Mouse (Mus musculus): ENCODE data around the gene Olfr9.
A peak's percentile ranks its signal among the peaks of the same experiment; 100 is the strongest.
"Not testable (repeated sequence)": the region's sequence is repeated elsewhere in the genome, so short reads cannot be mapped to it uniquely, and the experiment has no call there.

The Olfr9 gene

DNA sequence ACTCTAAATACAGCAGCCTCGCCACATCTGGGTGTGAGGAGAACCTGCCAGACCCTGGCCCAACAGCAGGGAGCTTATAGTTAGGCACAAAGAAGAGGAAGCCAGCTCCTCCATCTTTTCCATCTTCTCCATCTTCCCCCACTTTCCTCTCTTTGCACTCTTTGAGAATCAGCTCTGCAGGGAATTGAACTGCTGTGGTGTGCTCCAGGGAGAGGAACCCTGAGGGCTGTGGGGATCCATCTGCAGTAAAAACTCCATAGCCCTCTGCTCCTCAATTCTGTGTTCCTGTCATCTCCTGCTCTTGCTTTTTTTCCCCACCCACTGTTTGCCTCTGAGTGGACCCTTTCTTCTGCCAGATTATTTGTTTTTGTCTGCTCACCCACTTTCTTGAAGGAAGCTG, at the start of gene Olfr9:
Olfr9 (plus strand) TSS at position 301 of the 400 bp plus-strand sequence.
- DNase-seq (ENCODE audit: low spot score) = not testable (repeated sequence)

DNA sequence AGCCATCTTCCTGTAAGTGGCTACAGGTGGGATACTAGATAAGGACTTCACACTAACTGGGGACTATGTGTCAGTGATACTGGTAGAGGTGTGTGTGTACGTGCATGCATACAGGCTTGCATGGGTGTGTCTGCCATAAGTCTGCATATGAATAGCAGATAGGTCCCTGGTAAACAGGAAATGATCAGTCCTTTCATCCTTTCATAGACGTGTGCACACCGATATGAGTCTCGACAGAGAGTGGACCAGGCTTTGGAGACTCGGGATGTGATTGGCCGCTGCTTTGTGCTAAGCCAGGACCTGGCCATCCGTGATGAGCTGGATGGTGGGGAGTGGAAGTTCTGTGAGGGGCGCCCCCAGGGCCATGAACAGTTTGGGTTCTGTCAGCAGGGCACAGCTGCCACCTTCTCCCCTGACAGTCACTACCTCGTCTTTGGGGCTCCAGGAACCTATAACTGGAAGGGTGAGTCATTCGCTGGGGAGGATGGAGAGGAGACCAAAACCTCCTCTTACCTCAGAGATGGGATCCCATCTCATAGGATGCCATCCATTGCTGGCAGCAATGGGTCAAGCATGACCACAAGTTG, 48.7 kb upstream of the Olfr9 start:
- no peak for DNase-seq (ENCODE audit: low spot score)

DNA sequence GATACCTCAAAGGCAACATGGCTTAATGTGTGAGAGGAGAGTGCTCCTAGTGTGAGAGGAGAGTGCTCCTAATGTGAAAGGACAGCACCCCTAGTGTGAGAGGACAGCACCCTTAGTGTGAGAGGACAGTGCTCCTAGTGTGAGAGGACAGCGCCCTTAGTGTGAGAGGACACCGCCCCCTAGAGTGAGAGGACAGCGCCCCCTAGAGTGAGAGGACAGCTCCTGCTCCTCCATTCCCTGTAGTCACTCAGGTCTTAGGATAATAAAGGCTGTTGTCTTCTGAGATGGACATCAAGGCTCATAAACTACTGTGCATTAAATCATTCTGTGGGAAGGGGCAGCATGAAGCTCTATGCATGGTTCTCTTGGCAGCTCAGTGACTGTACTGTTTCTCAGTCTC, 43.6 kb upstream of the Olfr9 start:
- DNase-seq (ENCODE audit: low spot score) = no peak

DNA sequence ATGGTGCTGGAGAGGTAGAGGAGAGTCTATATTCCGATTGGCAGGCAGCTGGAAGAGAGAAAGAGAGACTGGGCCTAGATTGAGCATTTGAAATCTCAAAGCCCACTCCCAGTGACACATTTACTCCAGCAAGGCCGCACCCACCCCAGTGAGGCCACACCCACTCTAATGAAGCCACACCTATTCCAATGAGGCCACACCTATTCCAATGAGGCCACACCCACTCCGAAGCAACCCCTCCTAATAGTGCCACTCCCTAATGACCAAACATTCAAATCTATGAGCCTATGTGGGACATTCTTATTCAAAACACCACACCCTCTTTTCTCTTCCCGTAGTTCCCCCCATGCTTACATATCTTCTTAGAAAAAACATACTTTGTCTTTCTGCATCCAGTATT, 41.7 kb upstream of the Olfr9 start:
- no peak for DNase-seq (ENCODE audit: low spot score)

DNA sequence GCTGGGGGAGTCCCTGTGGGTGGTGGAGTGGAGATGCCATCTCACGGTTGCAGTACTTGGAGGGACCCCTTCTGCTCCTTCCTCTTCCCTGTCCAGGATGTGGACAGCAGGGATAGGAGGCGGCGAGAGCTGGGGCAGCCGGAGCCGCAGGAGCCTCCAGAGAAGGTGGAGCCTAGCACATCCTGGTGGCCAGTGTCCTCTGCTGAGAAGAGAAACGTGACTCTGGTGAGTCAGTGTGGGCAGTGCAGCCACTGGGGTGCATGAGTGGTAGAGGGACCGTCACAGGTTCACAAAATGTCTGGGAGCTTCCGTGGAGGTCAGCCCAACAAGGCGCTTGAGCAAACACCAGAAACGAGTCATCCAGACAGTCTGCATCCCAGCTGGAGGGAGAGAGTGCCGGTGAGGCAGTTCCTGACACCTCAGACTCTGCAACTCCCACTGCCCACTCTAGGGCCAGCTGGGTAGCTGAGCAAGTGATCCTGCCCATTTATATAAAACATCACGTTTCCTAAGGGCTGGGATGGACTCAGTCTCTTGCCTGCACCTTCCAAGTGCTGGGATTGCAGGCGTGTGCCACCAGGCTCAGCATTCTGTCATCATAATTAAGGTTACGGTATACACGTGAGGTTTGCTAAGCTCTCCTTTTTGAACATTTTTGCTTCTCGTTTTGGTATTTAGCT, 38.9 kb upstream of the Olfr9 start:
- no peak for DNase-seq (ENCODE audit: low spot score)

DNA sequence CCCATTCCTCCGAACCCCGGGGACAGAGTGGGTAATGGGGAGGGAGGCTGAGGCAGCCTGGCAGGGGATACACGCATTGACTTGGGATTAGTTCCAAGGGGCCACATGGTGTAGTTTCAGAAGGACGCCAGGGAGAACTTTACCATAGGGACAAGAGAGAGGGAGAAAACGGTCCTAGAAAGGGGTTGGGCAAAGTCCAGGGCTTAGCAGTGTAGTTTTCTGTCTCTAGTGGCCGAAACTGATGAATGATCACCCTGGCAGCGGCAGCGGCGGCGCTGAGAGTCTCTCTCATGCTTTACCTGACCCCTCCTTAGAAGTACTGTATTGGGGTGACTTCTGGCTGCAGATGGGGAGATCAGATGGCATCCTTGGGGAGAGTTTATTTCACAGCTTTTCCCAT, 30.9 kb upstream of the Olfr9 start:
- no peak for DNase-seq (ENCODE audit: low spot score)

DNA sequence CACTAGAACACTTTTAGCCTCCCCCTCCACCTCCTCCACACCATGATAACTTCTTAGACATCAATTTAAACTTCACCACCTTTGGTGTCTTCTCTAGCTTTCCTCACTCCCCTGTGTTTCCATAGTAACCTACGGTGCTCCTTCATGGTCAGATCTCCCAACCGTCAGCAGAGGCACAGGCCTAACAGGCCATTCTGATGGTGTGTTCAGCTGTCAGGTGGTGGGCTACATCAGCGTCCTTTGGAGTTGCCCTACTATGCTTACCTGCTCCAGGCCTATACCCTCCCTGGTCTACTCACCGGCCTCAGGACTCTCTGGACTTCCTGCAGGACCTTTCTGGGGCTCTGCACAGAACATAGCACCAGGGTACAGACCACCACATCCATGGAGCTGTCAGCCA, 29.1 kb upstream of the Olfr9 start:
- no peak for DNase-seq (ENCODE audit: low spot score)

DNA sequence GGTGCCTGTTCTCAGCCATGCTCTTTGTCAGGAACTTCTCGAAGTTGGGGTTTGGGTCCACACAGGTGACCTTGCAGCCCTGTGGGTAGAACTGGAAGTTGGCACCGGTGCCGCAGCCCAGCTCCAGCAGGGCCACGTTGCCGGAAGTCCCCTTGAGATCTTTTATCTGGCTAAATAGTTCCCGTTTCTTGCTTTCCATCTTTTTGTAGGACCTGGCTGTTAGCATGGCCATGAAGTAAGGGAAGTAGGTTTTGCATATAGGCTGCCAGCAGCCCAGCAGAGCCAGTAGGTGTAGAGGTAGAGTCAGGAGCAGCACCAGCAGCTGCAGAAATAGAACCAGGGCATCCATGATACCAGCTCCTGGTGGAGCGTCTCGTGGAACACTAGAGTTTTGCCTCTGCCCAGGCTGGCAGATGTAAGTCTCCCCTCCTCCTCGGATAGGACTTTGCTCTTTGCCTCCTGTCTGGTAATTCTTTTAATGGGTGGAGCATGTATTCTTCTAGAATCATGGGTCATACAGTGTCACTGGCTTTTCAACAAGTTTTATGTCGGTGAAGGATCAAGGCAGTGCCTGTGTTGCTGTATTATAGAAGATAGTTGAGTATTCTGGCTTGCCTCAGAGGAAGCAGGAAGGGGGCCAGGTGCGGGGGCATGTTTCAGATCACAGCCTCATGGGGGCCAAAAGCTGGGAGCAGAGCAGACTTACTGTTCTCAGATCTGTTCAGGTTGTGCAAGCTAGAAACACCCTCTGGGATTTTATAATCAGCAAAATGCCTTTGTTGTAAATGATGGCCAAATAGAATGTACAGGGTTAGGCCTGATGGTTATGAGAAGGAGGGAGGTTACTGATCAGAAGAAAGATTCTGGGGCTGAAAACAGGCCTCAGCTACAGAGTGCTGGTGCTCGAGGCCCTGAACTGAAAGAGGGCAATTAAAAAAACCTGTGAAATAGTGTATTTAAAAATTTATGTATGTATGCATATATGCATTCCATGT, 28.3 kb upstream of the Olfr9 start, which contains the start of gene Mettl7b:
Mettl7b (minus strand) TSS at position 399 of the 995 bp plus-strand sequence.
- no peak for DNase-seq (ENCODE audit: low spot score)

DNA sequence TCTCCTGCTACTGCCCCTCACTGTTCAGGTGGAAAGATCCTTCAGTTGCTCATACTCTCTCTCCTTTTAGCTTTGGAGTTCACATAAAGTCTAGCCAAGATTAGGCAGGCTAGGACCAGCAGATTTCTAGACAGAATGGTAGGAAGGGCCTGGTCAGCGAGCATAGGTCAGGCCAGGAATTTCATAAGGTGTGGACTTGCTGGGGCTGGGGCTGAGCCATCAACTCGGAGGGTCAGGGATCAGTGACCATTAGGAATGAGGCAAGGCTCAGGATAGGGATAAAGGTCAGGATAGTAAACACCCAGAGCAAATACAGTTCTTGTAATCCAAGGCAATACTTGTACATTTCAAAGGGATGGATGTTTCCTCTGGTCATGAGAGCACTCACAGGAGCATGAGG, 24.3 kb upstream of the Olfr9 start:
- DNase-seq (ENCODE audit: low spot score) = no peak

DNA sequence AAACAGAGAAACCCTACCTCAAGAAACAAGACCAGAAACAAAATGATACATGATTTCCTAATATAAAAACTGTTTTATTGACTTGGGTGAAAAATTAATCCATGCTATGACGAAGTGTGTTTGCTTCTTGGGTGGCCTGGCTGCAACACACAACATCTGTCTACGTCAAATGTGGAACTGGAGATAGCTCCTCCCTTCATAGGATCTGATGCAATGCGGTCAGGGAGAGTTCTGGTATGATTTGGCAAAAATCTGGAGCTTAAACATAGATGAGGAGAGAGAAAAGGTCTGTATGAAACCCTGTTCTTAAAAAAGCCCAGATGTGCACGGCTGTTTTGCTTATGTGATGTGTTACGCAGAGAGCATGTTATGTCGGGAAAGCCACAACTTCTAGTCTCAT, 23.4 kb upstream of the Olfr9 start:
- no peak for DNase-seq (ENCODE audit: low spot score)

DNA sequence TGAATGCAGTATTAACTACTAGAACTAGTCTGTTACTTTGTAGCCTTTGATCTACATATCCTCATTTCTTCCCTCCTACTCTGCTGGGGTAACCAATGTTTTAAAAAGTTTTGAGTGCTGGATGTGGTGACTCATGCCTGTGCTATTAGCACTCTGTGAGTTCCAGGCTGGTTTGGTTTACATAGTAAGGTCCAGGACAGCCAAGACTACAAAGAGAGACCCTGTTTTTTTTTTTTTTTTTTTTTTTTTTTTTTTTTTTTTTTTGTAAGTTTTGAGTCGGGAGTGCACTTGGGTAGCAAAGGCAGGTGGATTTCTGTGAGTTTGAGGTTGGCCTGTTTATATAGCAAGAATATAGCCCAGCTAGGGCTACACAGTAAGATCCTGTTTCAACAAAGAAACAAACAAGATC, 20.9 kb upstream of the Olfr9 start:
- no peak for DNase-seq (ENCODE audit: low spot score)

DNA sequence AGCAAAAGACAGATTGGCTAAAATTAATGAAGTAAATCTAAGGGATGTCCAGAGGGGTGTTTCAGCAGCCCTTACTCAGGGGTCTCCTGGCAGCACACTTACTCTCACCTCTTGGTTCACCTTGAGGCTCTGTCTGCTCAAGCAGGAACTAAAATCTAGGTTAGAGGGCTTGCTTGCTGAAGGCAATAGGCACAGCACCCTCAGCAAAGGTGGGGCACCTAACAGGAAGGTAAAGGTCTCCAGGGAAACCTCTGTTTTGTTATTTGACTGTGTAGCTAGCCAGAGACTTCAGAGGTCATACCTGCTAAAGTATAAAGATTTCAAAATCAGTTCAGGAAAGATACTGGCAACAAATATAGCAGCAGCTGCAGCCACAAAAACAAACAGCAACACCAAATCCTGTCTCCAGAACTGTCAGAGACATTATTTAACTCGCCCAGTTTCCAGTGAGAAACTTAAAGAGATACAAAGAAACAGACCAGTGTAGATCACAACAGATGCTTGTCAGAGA, 18.4 kb upstream of the Olfr9 start:
- DNase-seq (ENCODE audit: low spot score) = no peak

DNA sequence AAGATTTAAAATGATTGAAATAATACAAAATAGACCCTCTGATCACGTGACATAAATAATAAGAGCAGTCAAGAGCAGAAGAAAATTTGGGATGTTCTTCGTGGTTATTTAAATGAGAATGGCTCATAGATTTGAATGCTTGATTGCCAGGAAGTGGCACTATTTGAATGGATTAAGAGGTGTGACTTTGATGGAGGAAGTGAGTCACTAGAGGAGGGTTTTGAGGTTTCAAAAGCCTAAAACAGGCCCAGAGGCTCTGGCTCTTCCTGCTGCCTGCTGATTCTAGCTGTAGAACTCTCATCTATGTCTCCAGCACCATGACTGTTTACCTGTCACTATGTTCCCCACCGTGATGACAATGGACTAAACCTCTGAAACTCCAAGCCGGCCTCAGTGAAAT, 16.4 kb upstream of the Olfr9 start:
- no peak for DNase-seq (ENCODE audit: low spot score)

DNA sequence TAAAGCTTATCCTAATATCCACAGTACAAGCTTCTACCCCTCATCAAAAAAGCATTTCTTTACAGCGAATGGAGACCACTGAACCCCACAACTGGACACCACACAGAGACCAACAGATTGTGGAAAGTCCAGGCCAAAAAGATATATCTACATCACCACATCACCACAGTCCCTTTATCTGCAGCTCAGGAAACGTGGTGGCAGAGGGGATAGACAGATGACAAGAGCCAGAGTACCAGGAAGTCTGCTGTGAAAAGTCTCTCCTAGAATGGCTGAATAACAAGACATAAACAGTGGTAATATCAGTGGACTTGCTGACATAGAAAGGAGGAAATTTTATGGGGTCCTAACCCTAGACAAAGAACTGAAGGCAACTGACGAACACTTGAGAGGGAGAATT, 12.8 kb upstream of the Olfr9 start:
- no peak for DNase-seq (ENCODE audit: low spot score)

DNA sequence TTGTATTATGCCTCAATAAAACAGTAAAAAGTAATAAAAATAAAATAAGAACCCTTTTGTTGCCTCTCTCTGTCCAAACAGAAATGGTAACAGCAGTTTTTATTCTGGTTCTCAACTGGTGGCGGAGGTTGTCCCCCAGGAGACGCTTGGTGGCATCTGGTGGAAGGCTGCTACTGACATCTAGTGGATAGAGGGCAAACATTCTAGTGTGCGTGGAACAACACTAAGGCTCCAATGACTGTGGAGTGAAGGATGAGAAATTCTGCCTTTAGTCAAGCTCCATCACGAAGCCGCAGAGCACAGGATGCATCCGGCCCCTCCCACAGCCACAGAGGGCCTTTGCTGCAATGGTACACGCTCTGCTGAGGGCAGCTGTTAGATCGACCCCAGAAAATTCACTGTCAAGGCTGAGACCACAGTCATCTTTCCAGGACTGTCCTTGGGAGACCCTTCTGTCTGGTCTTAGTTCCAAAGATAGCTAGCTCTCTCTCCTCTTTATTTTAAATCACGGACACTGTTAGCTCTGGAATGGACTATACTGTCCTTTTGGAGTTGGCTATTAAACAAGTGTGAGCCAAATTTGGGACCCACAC, 11.6 kb upstream of the Olfr9 start:
- peak; percentile 22 for DNase-seq (ENCODE audit: low spot score)

DNA sequence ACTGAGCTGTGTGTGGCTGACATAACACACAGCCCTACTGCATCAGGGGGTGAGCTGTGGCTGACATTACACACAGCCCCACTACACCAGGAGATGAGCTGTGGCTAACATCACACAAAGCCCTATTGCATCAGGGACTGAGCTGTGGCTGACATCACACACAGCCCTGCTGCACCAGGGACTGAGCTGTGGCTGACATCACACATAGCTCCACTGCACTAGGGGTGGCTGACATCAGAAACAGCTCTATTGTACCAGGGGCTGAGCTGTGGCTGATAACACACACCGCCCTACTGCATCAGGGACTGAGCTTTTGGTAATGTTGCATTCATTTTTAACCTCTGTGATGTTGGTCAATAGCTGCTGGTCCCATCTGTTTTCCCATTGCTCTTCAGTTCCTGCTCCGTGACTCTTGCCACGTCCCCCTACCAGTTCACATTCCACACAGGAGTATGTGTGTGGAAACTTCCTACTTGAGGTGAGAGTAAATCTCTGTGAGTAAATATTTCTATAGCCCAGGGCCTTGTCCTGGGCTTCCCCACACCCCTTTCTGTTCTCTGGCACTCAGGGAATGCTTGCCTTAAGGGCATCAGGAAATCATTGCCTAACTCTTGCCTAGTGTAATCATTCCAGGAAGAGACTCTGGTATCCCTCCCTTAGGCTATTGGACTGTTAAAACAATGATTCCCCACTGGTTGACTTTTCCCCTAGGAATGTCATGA, 8.4 kb upstream of the Olfr9 start:
- no peak for DNase-seq (ENCODE audit: low spot score)

DNA sequence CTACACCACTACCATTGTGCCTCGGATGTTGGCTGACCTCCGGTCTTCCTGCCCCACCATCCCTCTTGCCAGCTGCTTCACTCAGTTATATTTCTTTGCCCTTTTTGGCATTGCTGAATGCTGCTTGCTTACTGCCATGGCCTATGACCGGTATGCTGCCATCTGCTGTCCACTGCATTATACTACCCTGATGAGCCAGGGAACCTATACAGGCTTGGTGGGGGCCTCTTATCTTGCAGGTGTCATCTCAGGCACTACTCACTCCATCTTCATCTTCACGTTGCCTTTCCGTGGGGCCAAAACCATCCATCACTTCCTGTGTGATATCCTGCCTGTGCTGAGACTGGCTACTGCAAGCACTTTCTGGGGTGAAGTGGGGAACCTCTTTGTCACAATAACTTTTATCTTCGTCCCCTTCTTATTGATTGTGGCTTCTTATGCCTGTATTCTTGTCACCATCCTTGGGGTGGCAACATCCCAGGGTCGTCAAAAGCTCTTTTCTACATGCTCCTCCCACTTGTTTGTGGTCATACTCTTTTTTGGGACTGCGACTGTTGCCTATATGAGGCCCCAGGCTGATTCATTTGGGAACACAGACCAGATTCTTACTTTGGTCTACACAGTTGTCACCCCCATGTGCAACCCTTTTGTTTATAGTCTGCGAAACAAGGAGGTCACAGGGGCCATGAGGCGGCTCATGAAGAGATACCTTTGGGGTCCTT, 1.1 kb downstream of the Olfr9 start:
- not testable (repeated sequence) for DNase-seq (ENCODE audit: low spot score)

DNA sequence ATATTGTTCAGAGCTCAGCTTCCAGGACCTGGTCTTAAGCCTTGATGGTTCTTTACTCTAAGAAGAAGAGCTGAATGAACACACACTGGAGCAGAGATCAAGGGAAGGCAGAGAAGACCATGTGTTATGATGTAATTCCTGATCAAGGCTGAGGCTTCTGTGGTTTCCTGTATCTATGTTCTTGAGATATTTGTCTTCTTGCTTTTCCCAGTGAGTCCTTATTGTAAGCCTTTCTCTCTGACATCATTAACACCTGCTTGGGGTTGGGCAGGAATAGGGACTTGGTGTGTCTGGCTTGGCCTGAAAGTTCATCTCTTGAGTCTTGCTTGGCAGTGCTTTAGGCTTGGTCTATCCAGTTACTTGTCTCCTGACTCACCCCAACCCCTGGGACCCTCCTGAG, 1.8 kb downstream of the Olfr9 start:
- no peak for DNase-seq (ENCODE audit: low spot score)

DNA sequence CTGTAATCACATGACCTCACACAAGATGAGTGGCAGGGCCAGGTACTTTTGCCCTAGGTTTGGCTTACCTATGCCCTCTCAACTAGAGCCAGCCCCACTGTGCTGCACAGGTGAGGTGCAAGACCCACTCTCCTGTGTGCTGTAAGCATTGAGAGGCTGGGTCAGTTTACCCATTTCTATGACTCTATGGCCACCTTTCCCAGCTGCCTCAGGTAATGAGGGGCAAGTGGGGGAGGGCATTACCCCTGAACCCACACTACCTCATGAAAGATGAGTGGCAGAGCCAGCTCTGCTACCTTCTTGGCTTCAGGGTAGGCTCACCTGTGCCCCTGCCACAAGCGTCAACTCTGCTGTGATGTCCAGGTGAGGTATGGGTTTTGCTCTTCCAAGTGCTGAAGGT, 6.6 kb downstream of the Olfr9 start:
- no peak for DNase-seq (ENCODE audit: low spot score)

DNA sequence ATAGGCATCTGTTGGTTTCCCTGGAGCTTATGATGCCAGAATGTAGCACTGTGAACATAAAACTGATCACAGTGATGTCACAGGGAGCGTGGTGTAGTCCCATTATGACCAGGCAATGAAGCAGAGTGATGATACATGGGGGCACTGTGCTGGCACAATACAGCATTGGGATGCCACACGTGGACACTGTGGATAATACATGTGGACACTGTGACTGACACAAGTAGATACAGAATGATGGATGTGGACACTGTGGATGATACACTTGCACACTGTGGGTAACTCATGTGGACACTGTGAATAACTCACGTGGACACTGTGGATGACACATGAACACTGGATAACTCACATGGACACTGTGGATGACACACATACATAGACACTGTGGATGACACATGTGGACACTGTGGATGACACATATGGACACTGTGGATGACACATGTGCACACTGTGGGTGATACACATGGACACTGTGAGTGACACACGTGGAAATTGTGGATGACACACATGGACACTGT, 7.4 kb downstream of the Olfr9 start:
- DNase-seq (ENCODE audit: low spot score) = no peak

Data from urinary bladder, postnatal 25 days (tissue).